Mouse (Mus musculus) heart, embryonic 10.5 days (tissue): ENCODE results near the gene Tmco4. TPM values are rescaled to one million over a fixed set of nuclear protein-coding genes. Genes with fewer than 3 reads are reported as not detected.

Experiments used
- DNase-seq: peaks from one replicate; pipeline ENCODE4 v3.0.0-alpha.2; 2017; ENCODE audit warnings: low spot score
- H3K27ac ChIP-seq: fragments of 300-500 bp; sonication (generic); 2 replicates; pipeline ENCODE4 v1.5.1; 2016; ENCODE audit warnings: mild to moderate bottlenecking
- H3K27me3 ChIP-seq: fragments of 300-500 bp; sonication (generic); 2 replicates; pipeline ENCODE4 v1.6.1; 2016; ENCODE audit warnings: mild to moderate bottlenecking; ENCODE audit not compliant: poor library complexity, insufficient read depth, severe bottlenecking
- H3K36me3 ChIP-seq: fragments of 300-500 bp; sonication (generic); 2 replicates; pipeline ENCODE4 v1.6.1; 2016; ENCODE audit warnings: mild to moderate bottlenecking, moderate library complexity
- H3K4me1 ChIP-seq: fragments of 300-500 bp; sonication (generic); 2 replicates; pipeline ENCODE4 v1.6.1; 2016; ENCODE audit warnings: mild to moderate bottlenecking
- H3K4me3 ChIP-seq: fragments of 300-500 bp; sonication (generic); 2 replicates; pipeline ENCODE4 v1.5.1; 2016; ENCODE audit warnings: mild to moderate bottlenecking, moderate library complexity
- H3K9me3 ChIP-seq: fragments of 300-500 bp; sonication (generic); 2 replicates; pipeline ENCODE4 v1.6.1; 2016; ENCODE audit warnings: mild to moderate bottlenecking, moderate library complexity
- WGBS: fragments of 180-500 bp; shearing (Covaris S2); methylation state at CpG from one replicate; pipeline ENCODE4 v1.1.7; 2016; 5-methylcytosine and 5-hydroxymethylcytosine counted together
- polyA plus RNA-seq: library from polyadenylated mRNA; unstranded; fragments of >200 nt; fragmentation: Nextera tagmentation; extraction: Ambion mirVana; gene quantifications from 2 replicates; pipeline ENCODE4 v1.2.1, GENCODE M21; 2016

Tmco4 gene
- polyA plus RNA-seq, 1 experiment from 2014 or later: 3.4 TPM

GRCm38 (mm10) chr4:139092356-139093195 is 119.9 kb downstream of the Tmco4 start, which contains the start of gene Nbl1:
Gene Nbl1, minus strand, starts transcription at chr4:139092993.
- Histone ChIP-seq H3K36me3 (no peaks in the 10 kb centered on the region), H3K9me3 (no peaks in the 10 kb centered on the region), H3K27me3 (peaks cover 77% of the 10 kb centered on the region), H3K4me3 (peak within 1 kb of the TSS; percentile 71), H3K27ac (peak within 1 kb of the TSS; percentile 88), H3K4me1 (peaks cover 37% of the 10 kb centered on the region)
- WGBS: 1% methylated on average over 88 of the region's 105 CpGs
- DNase-seq: no peak

- peak overlapping the region; percentile 88 for H3K27ac ChIP-seq
- no peaks in the 10 kb centered on the region for H3K9me3 ChIP-seq
- DNase-seq: no peak
- WGBS: 22% methylated on average over 13 of the region's 13 CpGs
- H3K4me1 ChIP-seq: peaks cover 37% of the 10 kb centered on the region
- H3K27me3 ChIP-seq: peaks cover 71% of the 10 kb centered on the region
- H3K4me3 ChIP-seq: peak overlapping the region; percentile 71
- no peaks in the 10 kb centered on the region for H3K36me3 ChIP-seq
Measured at GRCm38 (mm10) chr4:139093196-139093530, 120.5 kb downstream of the Tmco4 start.

- no peak for DNase-seq
- H3K4me1 ChIP-seq: peaks cover 30% of the 10 kb centered on the region
- H3K9me3 ChIP-seq: no peaks in the 10 kb centered on the region
- H3K4me3 ChIP-seq: no peak overlapping the region
- H3K27me3 ChIP-seq: peaks cover 51% of the 10 kb centered on the region
- no peaks in the 10 kb centered on the region for H3K36me3 ChIP-seq
- no peak overlapping the region for H3K27ac ChIP-seq
- WGBS: 39% methylated on average over 1 of the region's 1 CpGs
Measured at GRCm38 (mm10) chr4:139095406-139095805, 122.7 kb downstream of the Tmco4 start.

- 0 out of 2 replicates have a peak, but pooled peaks cover under 1% of the 10 kb centered on the region for H3K36me3 ChIP-seq
- WGBS: 73% methylated on average over 5 of the region's 5 CpGs
- peaks cover 43% of the 10 kb centered on the region for H3K27me3 ChIP-seq
- no peaks in the 10 kb centered on the region for H3K9me3 ChIP-seq
- no peak overlapping the region for H3K27ac ChIP-seq
- no peak for DNase-seq
- H3K4me3 ChIP-seq: no peak overlapping the region
- peaks cover 23% of the 10 kb centered on the region for H3K4me1 ChIP-seq
Measured at GRCm38 (mm10) chr4:139096201-139096600, 123.5 kb downstream of the Tmco4 start.

GRCm38 (mm10) chr4:139100326-139100725 is 127.6 kb downstream of the Tmco4 start:
- H3K27me3 ChIP-seq: 0 out of 2 replicates have a peak, but pooled peaks cover 4% of the 10 kb centered on the region
- H3K27ac ChIP-seq: no peak overlapping the region
- 0 out of 2 replicates have a peak, but pooled peaks cover 4% of the 10 kb centered on the region for H3K4me1 ChIP-seq
- H3K36me3 ChIP-seq: peaks cover 38% of the 10 kb centered on the region
- H3K4me3 ChIP-seq: no peak overlapping the region
- no peak for DNase-seq
- WGBS: 94% methylated on average over 8 of the region's 8 CpGs
- H3K9me3 ChIP-seq: no peaks in the 10 kb centered on the region

GRCm38 (mm10) chr4:139101546-139101945 is 128.9 kb downstream of the Tmco4 start:
- 69% methylated on average over 6 of the region's 6 CpGs for WGBS
- Histone ChIP-seq H3K27ac (no peak overlapping the region), H3K4me3 (no peak overlapping the region), H3K27me3 (no peaks in the 10 kb centered on the region), H3K4me1 (peaks cover 8% of the 10 kb centered on the region; the same call in 1 of the 2 replicates), H3K9me3 (no peaks in the 10 kb centered on the region), H3K36me3 (peaks cover 38% of the 10 kb centered on the region)
- DNase-seq: no peak

- no peak overlapping the region for H3K27ac ChIP-seq
- peaks cover 12% of the 10 kb centered on the region for H3K4me1 ChIP-seq
- DNase-seq: no peak
- no peaks in the 10 kb centered on the region for H3K9me3 ChIP-seq
- H3K4me3 ChIP-seq: no peak overlapping the region
- no peaks in the 10 kb centered on the region for H3K27me3 ChIP-seq
- peaks cover 38% of the 10 kb centered on the region for H3K36me3 ChIP-seq
- WGBS: 91% methylated on average over 1 of the region's 1 CpGs
Measured at GRCm38 (mm10) chr4:139105453-139105852, 132.8 kb downstream of the Tmco4 start.

Other genes with a start within 250 kb of the Tmco4 start
- gene Pla2g2c, start 248.1 kb upstream of the Tmco4 start, polyA plus RNA-seq: 0.31 and 0.49 TPM in 2 replicates
- 1.0 and 1.3 TPM in 2 replicates for gene Ubxn10, start 235.7 kb upstream of the Tmco4 start, polyA plus RNA-seq
- gene Pla2g2f, start 215.3 kb upstream of the Tmco4 start, polyA plus RNA-seq: 0.20 TPM in 1 of 2 replicates, not detected in the other
- gene Pla2g2d, start 197.2 kb upstream of the Tmco4 start, polyA plus RNA-seq: 0.19 TPM in 1 of 2 replicates, not detected in the other
- gene Pla2g5, start 109.4 kb upstream of the Tmco4 start, polyA plus RNA-seq: 0.91 and 2.1 TPM in 2 replicates
- not detected in 2 replicates for gene Gm13030, start 98.9 kb upstream of the Tmco4 start, polyA plus RNA-seq
- gene Pla2g2e, start 94.9 kb upstream of the Tmco4 start, polyA plus RNA-seq: not detected in 2 replicates
- 3.1 and 5.2 TPM in 2 replicates for gene Otud3, start 58.9 kb upstream of the Tmco4 start, polyA plus RNA-seq
- 0.14 TPM in 1 of 2 replicates, not detected in the other for gene Rnf186, start 5.8 kb upstream of the Tmco4 start, polyA plus RNA-seq
- gene Htr6, start 102.7 kb downstream of the Tmco4 start, polyA plus RNA-seq: not detected in 2 replicates
- 6.4 and 7.3 TPM in 2 replicates for gene Nbl1, start 120.1 kb downstream of the Tmco4 start, polyA plus RNA-seq
- 532 and 637 TPM in 2 replicates for gene Minos1, start 158.2 kb downstream of the Tmco4 start, polyA plus RNA-seq
- 450 and 452 TPM in 2 replicates for gene Capzb, start 220.0 kb downstream of the Tmco4 start, polyA plus RNA-seq